Mouse (Mus musculus): ENCODE measurements around the gene Spata13. TPM values are rescaled to one million over a fixed set of nuclear protein-coding genes. Genes with fewer than 3 reads are reported as not detected.

The Spata13 gene
- polyA plus RNA-seq, 1 experiment from 2014 or later = 34.8 TPM

GRCm38 (mm10) chr14:60745201-60745600 is 111.4 kb downstream of the Spata13 start:
- Histone ChIP-seq H3K9me3 (no peaks in the 10 kb centered on the region), H3K9ac (no peak overlapping the region), H3K4me3 (no peak overlapping the region), H3K36me3 (peaks cover 33% of the 10 kb centered on the region), H3K27me3 (no peaks in the 10 kb centered on the region), H3K4me2 (no peak overlapping the region), H3K27ac (no peak overlapping the region), H3K4me1 (replicated peaks) (peaks cover 33% of the 10 kb centered on the region)
- ATAC-seq (ENCODE audit: low FRiP score) = no peak
- WGBS = 88% methylated on average over 6 of the region's 6 CpGs

GRCm38 (mm10) chr14:60746141-60746540 is 112.3 kb downstream of the Spata13 start:
- H3K9ac ChIP-seq = no peak overlapping the region
- ATAC-seq (ENCODE audit: low FRiP score) = no peak
- no peak overlapping the region for H3K4me2 ChIP-seq
- peaks cover 24% of the 10 kb centered on the region for H3K4me1 ChIP-seq (replicated peaks)
- H3K27ac ChIP-seq = no peak overlapping the region
- no peaks in the 10 kb centered on the region for H3K27me3 ChIP-seq
- no peaks in the 10 kb centered on the region for H3K9me3 ChIP-seq
- H3K36me3 ChIP-seq = peaks cover 41% of the 10 kb centered on the region
- no peak overlapping the region for H3K4me3 ChIP-seq
- WGBS = 97% methylated on average over 10 of the region's 10 CpGs

DNA sequence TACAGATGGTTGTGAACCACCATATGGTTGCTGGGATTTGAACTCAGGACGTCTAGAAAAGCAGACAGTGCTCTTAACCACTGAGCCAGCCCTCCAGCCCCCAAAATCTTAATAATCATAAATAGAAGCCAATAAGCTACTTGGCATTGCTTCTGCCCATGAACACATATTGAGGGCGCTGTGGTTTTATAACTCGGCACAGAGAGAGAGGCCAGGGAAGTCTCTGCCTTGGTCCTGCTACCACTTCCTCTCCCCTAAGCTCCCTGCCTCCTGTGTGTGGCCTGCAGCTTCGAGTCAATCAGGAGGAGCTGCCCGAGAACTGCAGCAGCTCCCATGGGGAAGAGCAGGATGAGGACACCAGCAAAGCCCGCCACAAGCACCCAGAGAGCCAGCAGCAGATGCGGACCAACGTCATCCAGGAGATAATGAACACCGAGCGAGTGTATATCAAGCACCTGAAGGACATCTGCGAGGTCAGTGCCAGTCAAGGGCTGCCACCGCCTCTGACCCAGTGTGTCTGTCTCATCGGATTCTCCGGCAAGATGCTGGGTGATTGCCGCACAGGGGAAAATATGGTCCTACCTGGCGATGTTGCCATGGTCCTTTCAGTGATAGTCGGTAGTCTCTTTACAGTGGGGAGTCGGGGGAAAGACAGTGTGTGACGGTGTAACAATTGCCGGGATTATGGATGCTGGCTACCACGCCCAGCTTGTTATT is 113.5 kb downstream of the Spata13 start:
- no peak overlapping the region for H3K4me3 ChIP-seq
- no peak overlapping the region for H3K9ac ChIP-seq
- H3K27me3 ChIP-seq = no peaks in the 10 kb centered on the region
- peaks cover 12% of the 10 kb centered on the region; the same call in 1 of the 2 replicates for H3K4me1 ChIP-seq (replicated peaks)
- H3K9me3 ChIP-seq = no peaks in the 10 kb centered on the region
- no peak overlapping the region for H3K4me2 ChIP-seq
- H3K36me3 ChIP-seq = peaks cover 48% of the 10 kb centered on the region
- H3K27ac ChIP-seq = no peak overlapping the region
- WGBS = 92% methylated on average over 21 of the region's 21 CpGs
- ATAC-seq (ENCODE audit: low FRiP score) = no peak

- peaks cover 52% of the 10 kb centered on the region for H3K36me3 ChIP-seq
- no peak overlapping the region for H3K27ac ChIP-seq
- 0 out of 2 replicates have a peak, but pooled peaks cover 6% of the 10 kb centered on the region for H3K4me1 ChIP-seq (replicated peaks)
- WGBS = 87% methylated on average over 12 of the region's 12 CpGs
- no peak overlapping the region for H3K4me3 ChIP-seq
- H3K9ac ChIP-seq = no peak overlapping the region
- H3K9me3 ChIP-seq = no peaks in the 10 kb centered on the region
- no peaks in the 10 kb centered on the region for H3K27me3 ChIP-seq
- ATAC-seq (ENCODE audit: low FRiP score) = no peak
- no peak overlapping the region for H3K4me2 ChIP-seq
Measured at GRCm38 (mm10) chr14:60749880-60750279, 116.1 kb downstream of the Spata13 start.

DNA sequence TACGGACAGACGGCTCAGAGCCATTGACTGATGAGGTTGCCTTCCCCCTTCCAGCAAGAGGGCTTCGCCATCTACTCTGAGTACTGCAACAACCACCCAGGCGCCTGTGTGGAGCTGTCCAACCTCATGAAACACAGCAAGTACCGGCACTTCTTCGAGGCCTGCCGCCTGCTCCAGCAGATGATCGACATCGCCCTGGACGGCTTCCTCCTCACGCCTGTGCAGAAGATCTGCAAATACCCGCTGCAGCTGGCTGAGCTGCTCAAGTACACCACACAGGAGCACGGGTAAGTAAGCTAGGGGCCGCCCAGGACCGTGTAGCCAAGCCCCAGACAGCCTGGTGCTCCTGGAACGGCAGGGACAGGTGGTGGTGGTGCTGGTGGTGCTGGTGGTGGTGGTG is 117.8 kb downstream of the Spata13 start:
- Histone ChIP-seq H3K9ac (no peak overlapping the region), H3K4me2 (no peak overlapping the region), H3K4me3 (no peak overlapping the region), H3K36me3 (peaks cover 52% of the 10 kb centered on the region), H3K4me1 (replicated peaks) (0 out of 2 replicates have a peak, but pooled peaks cover 6% of the 10 kb centered on the region), H3K9me3 (no peaks in the 10 kb centered on the region), H3K27me3 (no peaks in the 10 kb centered on the region), H3K27ac (no peak overlapping the region)
- ATAC-seq (ENCODE audit: low FRiP score) = no peak
- 95% methylated on average over 16 of the region's 16 CpGs for WGBS

- no peak overlapping the region for H3K4me3 ChIP-seq
- H3K4me1 ChIP-seq (replicated peaks) = 0 out of 2 replicates have a peak, but pooled peaks cover 6% of the 10 kb centered on the region
- WGBS = 54% methylated on average over 14 of the region's 14 CpGs
- no peaks in the 10 kb centered on the region for H3K27me3 ChIP-seq
- H3K4me2 ChIP-seq = no peak overlapping the region
- peak; percentile 52; the same call in 1 of the 2 replicates for ATAC-seq (ENCODE audit: low FRiP score)
- peaks cover 53% of the 10 kb centered on the region for H3K36me3 ChIP-seq
- H3K9me3 ChIP-seq = no peaks in the 10 kb centered on the region
- peak overlapping the region; percentile 27 for H3K27ac ChIP-seq
- H3K9ac ChIP-seq = no peak overlapping the region
Measured at GRCm38 (mm10) chr14:60752892-60753800, 119.3 kb downstream of the Spata13 start.

DNA sequence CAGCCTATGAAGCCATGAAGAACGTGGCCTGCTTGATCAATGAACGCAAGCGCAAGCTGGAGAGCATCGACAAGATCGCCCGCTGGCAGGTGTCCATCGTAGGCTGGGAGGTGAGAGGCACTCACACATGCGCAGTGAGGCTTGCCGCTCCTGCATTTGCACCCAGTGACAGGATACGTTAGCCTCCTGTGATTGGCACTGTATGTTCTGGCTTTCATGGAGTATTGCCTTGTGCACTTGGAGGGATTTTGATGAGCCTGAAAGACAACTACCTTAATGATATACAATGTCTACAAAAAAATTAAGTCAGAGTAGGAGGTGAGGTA is 120.0 kb downstream of the Spata13 start:
- Histone ChIP-seq H3K9ac (no peak overlapping the region), H3K9me3 (no peaks in the 10 kb centered on the region), H3K27ac (peak overlapping the region; percentile 27; the same call in 1 of the 2 replicates), H3K36me3 (peaks cover 56% of the 10 kb centered on the region), H3K4me2 (no peak overlapping the region), H3K4me1 (replicated peaks) (0 out of 2 replicates have a peak, but pooled peaks cover 6% of the 10 kb centered on the region), H3K4me3 (no peak overlapping the region), H3K27me3 (no peaks in the 10 kb centered on the region)
- no peak for ATAC-seq (ENCODE audit: low FRiP score)
- WGBS = 70% methylated on average over 10 of the region's 10 CpGs

GRCm38 (mm10) chr14:60754656-60755055 is 120.9 kb downstream of the Spata13 start:
- no peak overlapping the region for H3K27ac ChIP-seq
- H3K4me1 ChIP-seq (replicated peaks) = 0 out of 2 replicates have a peak, but pooled peaks cover 6% of the 10 kb centered on the region
- H3K36me3 ChIP-seq = peaks cover 64% of the 10 kb centered on the region
- 95% methylated on average over 5 of the region's 5 CpGs for WGBS
- no peak overlapping the region for H3K4me3 ChIP-seq
- no peaks in the 10 kb centered on the region for H3K27me3 ChIP-seq
- H3K9me3 ChIP-seq = no peaks in the 10 kb centered on the region
- no peak overlapping the region for H3K9ac ChIP-seq
- H3K4me2 ChIP-seq = no peak overlapping the region
- ATAC-seq (ENCODE audit: low FRiP score) = no peak

- no peak for ATAC-seq (ENCODE audit: low FRiP score)
- no peak overlapping the region for H3K4me2 ChIP-seq
- WGBS = 95% methylated on average over 15 of the region's 15 CpGs
- no peak overlapping the region for H3K27ac ChIP-seq
- H3K4me1 ChIP-seq (replicated peaks) = 0 out of 2 replicates have a peak, but pooled peaks cover 6% of the 10 kb centered on the region
- peaks cover 62% of the 10 kb centered on the region for H3K36me3 ChIP-seq
- H3K9ac ChIP-seq = no peak overlapping the region
- H3K4me3 ChIP-seq = no peak overlapping the region
- no peaks in the 10 kb centered on the region for H3K9me3 ChIP-seq
- no peaks in the 10 kb centered on the region for H3K27me3 ChIP-seq
Measured at GRCm38 (mm10) chr14:60756271-60756670, 122.5 kb downstream of the Spata13 start.

DNA sequence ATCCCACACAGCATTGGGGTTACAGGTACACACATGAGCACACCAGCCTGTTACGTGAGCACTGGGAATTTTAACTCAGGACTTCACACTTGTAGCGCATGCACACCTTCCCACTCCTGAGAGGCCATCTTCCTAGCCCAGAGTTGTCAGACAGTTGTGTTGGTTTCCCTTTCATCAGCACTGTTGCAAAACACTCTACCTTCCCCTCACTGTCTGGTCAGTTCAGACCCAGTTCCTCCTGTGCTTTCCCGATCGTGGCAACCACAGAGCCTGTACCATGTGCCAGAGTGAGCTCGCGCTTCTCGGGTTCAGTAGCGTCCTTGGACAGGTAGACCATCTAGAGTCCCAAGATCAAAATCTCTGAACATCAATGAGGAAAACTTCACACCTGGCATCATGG is 123.5 kb downstream of the Spata13 start:
- Histone ChIP-seq H3K27ac (no peak overlapping the region), H3K4me3 (no peak overlapping the region), H3K9ac (no peak overlapping the region), H3K27me3 (no peaks in the 10 kb centered on the region), H3K36me3 (peaks cover 66% of the 10 kb centered on the region), H3K4me1 (replicated peaks) (0 out of 2 replicates have a peak, but pooled peaks cover 6% of the 10 kb centered on the region), H3K9me3 (no peaks in the 10 kb centered on the region), H3K4me2 (no peak overlapping the region)
- WGBS = 94% methylated on average over 8 of the region's 8 CpGs
- no peak for ATAC-seq (ENCODE audit: low FRiP score)

DNA sequence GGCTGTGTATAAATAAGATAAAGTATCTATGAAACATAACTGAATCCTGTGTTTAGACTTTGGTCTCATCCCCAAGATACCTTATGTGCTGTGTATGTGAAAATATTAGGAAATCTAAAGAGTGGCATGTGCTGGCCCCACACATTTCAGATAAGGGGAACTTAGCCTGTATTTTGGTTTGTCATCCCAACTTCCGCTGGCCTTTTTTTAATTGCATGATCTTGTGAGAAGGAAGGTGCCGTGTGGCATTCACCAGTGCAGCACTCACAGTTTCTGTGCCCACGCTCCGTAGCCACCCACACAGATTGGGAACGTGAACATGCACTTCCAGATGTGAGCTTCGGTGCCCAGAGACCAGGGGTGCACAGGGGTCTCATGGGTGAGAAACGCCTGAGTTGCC is 123.9 kb downstream of the Spata13 start:
- Histone ChIP-seq H3K27ac (no peak overlapping the region), H3K4me3 (no peak overlapping the region), H3K27me3 (no peaks in the 10 kb centered on the region), H3K4me2 (no peak overlapping the region), H3K36me3 (peaks cover 67% of the 10 kb centered on the region), H3K9me3 (no peaks in the 10 kb centered on the region), H3K9ac (no peak overlapping the region), H3K4me1 (replicated peaks) (0 out of 2 replicates have a peak, but pooled peaks cover 6% of the 10 kb centered on the region)
- WGBS = 95% methylated on average over 7 of the region's 7 CpGs
- no peak for ATAC-seq (ENCODE audit: low FRiP score)

DNA sequence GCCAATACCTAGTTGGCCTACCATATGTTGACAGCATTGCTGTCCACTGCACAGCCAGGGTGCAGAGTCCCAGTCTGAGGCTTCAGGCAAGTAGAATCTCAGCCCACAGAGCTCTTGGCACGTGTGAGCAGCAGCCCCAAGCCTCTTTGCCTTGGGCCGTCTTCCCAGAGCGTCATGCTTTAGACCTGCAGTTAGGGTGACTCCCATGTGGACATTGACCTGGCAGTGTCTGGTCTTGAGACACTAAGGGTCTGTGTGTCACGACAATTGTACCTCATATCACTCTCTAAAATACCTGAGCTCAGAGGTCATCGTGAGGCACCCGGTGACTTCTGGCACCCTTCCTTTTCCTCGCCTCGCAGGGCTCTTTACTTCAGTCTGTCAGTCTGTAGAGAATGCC is 125.3 kb downstream of the Spata13 start:
- no peak for ATAC-seq (ENCODE audit: low FRiP score)
- no peaks in the 10 kb centered on the region for H3K9me3 ChIP-seq
- no peak overlapping the region for H3K27ac ChIP-seq
- H3K4me1 ChIP-seq (replicated peaks) = no peaks in the 10 kb centered on the region
- H3K27me3 ChIP-seq = no peaks in the 10 kb centered on the region
- H3K4me2 ChIP-seq = no peak overlapping the region
- no peak overlapping the region for H3K4me3 ChIP-seq
- peaks cover 67% of the 10 kb centered on the region for H3K36me3 ChIP-seq
- H3K9ac ChIP-seq = no peak overlapping the region
- WGBS = 96% methylated on average over 8 of the region's 8 CpGs

Measured in hindbrain, embryonic 13.5 days (tissue).